Mouse (Mus musculus) ES-Bruce4 (cell line): ENCODE results near the gene Mcf2.

ENCODE experiments used
- CTCF ChIP-seq: IDR thresholded peaks from one replicate; pipeline ENCODE4 v1.8.1; 2011; ENCODE audit warnings: low read depth, low read length
- POLR2A ChIP-seq: IDR thresholded peaks from one replicate; pipeline ENCODE4 v1.8.1; 2011; ENCODE audit warnings: low read length; ENCODE audit not compliant: insufficient read depth

DNA sequence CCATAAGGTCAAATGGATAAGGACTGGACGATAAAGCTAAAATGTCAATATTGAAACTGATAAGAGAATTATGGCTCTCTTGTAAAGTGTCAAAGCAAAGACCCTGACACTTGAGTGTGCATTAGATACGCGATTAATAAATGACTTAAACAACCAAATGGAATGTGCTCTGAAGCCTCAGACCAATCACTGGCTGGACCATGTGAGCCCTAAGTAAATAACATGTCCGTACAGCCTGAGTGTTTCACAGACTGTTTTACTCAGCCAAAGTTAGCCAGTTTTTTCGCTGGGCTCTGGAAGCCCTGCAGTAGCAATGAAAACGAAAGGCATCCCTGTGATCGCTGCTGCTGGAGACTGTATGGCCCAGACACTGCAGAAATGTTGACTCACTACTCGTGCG lies 123.7 kb downstream of the Mcf2 start:
- TF ChIP-seq CTCF (no peak), POLR2A (no peak)
